Mouse (Mus musculus) granulocyte monocyte progenitor cell, adult 5-6 weeks (primary cell): ENCODE measurements around the gene Hsd3b1. TPM values are rescaled to one million over a fixed set of nuclear protein-coding genes. Genes with fewer than 3 reads are reported as not detected.

Source experiments
- total RNA-seq, 2 experiments: library from RNA; stranded (forward) in 1 of 2; stranded (reverse) in 1 of 2; fragments of 200-712, 200-1000 nt in 1 of 2; fragments of >200 nt in 1 of 2; fragmentation: Nextera tagmentation in 1 of 2; gene quantifications; 2 replicates each; pipeline ENCODE4 v1.2.3; 2014 to 2017

The Hsd3b1 gene
- total RNA-seq, 2 experiments from 2014 or later: not detected

Other genes starting within 250 kb of the Hsd3b1 start
- not detected in 2 replicates for gene Hsd3b5, start 229.5 kb downstream of the Hsd3b1 start, total RNA-seq (2014; fragmentation: Nextera tagmentation)
- gene Hsd3b5, start 229.5 kb downstream of the Hsd3b1 start, total RNA-seq (2017): not detected in 2 replicates
- not detected in 2 replicates for gene Hsd3b2, start 135.3 kb downstream of the Hsd3b1 start, total RNA-seq (2014; fragmentation: Nextera tagmentation)
- not detected in 2 replicates for gene Hsd3b2, start 135.3 kb downstream of the Hsd3b1 start, total RNA-seq (2017)
- not detected in 2 replicates for gene Hsd3b3, start 96.7 kb downstream of the Hsd3b1 start, total RNA-seq (2014; fragmentation: Nextera tagmentation)
- gene Hsd3b3, start 96.7 kb downstream of the Hsd3b1 start, total RNA-seq (2017): not detected in 2 replicates
- not detected in 2 replicates for gene Hsd3b6, start 45.4 kb downstream of the Hsd3b1 start, total RNA-seq (2014; fragmentation: Nextera tagmentation)
- not detected in 2 replicates for gene Hsd3b6, start 45.4 kb downstream of the Hsd3b1 start, total RNA-seq (2017)
- not detected in 2 replicates for gene Hao2, start 33.4 kb upstream of the Hsd3b1 start, total RNA-seq (2014; fragmentation: Nextera tagmentation)
- gene Hao2, start 33.4 kb upstream of the Hsd3b1 start, total RNA-seq (2017): not detected in 2 replicates